Mouse (Mus musculus): Measurements from ENCODE around the gene Tmem163. TPM values are rescaled to one million over a fixed set of nuclear protein-coding genes. Genes with fewer than 3 reads are reported as not detected.

Tmem163 gene
- polyA plus RNA-seq, 1 experiment: not detected

DNA sequence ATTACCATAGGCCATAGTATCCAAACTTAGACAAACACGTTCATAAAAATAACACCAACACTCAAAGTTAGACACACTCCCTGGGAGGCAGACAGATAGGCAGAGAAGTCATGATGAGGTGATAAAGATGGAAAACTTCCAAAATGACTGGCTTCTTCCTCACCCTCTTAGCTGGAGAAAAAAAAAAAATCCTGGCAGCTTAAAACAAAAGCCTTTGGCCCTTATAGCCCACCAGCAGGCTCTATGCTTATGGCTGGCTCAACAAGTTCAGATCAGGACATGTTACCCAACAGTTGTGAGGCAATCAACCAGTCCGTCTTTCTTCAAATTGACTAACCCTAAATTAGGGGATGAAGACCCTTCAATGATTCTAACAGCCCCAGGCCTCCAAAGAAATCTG is 69.5 kb downstream of the Tmem163 start:
- no peak overlapping the region for H3K27ac ChIP-seq (ENCODE audit: insufficient read depth, low read length)
- TF ChIP-seq POLR2A (IDR thresholded peaks at IDR 0.05; ENCODE audit: low read depth, low read length): no peak
- no peak for TF ChIP-seq CTCF (IDR thresholded peaks at IDR 0.05; ENCODE audit: borderline replicate concordance, insufficient read depth, low read length)
- H3K4me1 ChIP-seq (ENCODE audit: control insufficient read depth, insufficient read depth, low read length): no peaks in the 10 kb centered on the region
- H3K4me3 ChIP-seq (ENCODE audit: insufficient read depth, low read length): no peak overlapping the region

DNA sequence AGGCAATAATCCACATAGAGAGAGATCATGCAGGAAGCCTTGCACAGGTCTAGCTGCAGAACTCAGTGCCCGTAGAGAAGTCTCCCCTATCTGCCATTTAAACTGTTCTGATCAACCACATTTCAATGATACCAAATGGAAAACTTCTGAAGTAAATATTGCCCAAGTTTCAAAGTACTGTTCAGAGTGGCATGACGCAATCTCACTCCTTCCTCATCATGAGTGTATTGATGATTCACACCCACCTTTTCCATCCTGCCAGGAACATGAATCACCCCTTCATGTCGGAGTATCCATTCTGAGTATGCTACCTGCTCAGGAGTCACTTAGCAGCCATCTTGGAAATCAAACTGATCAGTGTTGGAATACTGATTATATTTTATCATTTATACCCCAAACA is 71.0 kb downstream of the Tmem163 start:
- no peak overlapping the region for H3K4me3 ChIP-seq (ENCODE audit: insufficient read depth, low read length)
- H3K4me1 ChIP-seq (ENCODE audit: control insufficient read depth, insufficient read depth, low read length): no peaks in the 10 kb centered on the region
- TF ChIP-seq POLR2A (IDR thresholded peaks at IDR 0.05; ENCODE audit: low read depth, low read length) (no peak), CTCF (IDR thresholded peaks at IDR 0.05; ENCODE audit: borderline replicate concordance, insufficient read depth, low read length) (no peak)
- H3K27ac ChIP-seq (ENCODE audit: insufficient read depth, low read length): no peak overlapping the region

DNA sequence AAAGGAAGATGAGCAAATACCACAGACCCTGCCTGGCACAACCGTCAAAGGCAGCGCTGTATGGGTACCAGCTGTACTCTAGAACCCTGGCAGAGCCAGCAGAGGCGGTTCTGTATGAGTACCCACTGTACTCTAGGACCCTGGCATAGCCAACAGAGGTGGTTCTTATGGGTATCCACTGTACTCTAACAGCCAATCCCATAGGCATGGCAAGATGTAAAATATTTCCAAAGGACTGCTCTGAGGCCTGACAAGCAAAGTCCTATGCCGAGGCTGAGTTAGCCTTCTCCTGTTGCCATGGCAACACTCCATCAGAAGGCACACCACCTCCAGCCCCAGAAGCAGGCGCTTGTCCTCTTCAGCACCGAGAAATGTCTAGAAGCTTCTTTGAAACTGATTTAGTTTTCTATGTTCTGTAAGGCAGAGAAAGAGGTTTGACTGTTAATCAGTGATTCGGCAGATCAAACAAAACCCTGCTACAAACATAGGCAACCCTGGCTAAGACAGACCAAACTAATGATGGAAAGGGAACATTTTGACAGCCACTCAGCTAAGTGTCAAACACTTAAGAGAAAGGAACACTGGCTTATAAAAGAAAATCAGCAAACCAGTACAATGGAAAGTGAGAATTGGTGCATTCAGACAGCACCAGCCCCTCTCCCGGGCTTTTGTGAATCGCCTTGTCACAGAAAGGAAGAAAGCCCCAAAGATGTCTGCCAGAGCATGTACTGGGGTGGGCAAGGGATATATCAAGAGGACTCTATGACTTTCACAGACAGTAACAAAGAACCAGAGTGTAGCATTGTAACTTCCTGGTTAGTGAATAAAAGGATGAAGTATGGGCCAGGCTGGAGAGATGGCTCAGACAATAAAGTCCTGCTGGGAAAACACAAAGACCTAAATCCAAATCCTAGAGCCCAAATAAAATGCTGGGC is 75.4 kb downstream of the Tmem163 start:
- no peak for TF ChIP-seq POLR2A (IDR thresholded peaks at IDR 0.05; ENCODE audit: low read depth, low read length)
- TF ChIP-seq CTCF (IDR thresholded peaks at IDR 0.05; ENCODE audit: borderline replicate concordance, insufficient read depth, low read length): no peak
- Histone ChIP-seq H3K4me3 (ENCODE audit: insufficient read depth, low read length) (no peak overlapping the region), H3K27ac (ENCODE audit: insufficient read depth, low read length) (no peak overlapping the region)

DNA sequence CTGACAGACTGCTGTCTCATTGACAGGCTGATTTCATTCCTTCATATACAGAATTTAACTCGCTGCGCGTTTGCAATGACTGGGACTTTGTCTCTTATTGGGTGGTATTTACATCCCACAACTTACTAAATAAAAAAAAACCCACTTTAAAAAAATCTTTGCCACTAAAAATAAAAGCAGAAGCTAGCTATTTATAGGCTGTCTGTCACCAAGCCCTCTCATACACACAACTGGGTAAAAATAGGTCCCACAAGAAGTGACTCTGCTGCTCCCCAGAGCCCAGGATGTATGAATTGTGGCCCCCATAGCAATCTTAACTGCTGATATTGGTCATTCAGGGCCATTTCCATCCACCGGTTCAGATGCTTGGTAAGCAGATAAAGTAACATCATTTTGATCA is 83.2 kb downstream of the Tmem163 start:
- Histone ChIP-seq H3K27ac (ENCODE audit: insufficient read depth, low read length) (no peak overlapping the region), H3K4me1 (ENCODE audit: control insufficient read depth, insufficient read depth, low read length) (no peaks in the 10 kb centered on the region), H3K4me3 (ENCODE audit: insufficient read depth, low read length) (no peak overlapping the region)
- no peak for TF ChIP-seq CTCF (IDR thresholded peaks at IDR 0.05; ENCODE audit: borderline replicate concordance, insufficient read depth, low read length)
- no peak for TF ChIP-seq POLR2A (IDR thresholded peaks at IDR 0.05; ENCODE audit: low read depth, low read length)

More for the DNA sequence above, 75.4 kb downstream of the Tmem163 start:
- no peaks in the 10 kb centered on the region for H3K4me1 ChIP-seq (ENCODE audit: control insufficient read depth, insufficient read depth, low read length)

- no peak for TF ChIP-seq POLR2A (IDR thresholded peaks at IDR 0.05; ENCODE audit: low read depth, low read length)
- no peak overlapping the region for H3K4me3 ChIP-seq (ENCODE audit: insufficient read depth, low read length)
- no peak overlapping the region for H3K27ac ChIP-seq (ENCODE audit: insufficient read depth, low read length)
- H3K4me1 ChIP-seq (ENCODE audit: control insufficient read depth, insufficient read depth, low read length): no peaks in the 10 kb centered on the region
Observed at GRCm38 (mm10) chr1:127595735-127596134, 83.6 kb downstream of the Tmem163 start.

DNA sequence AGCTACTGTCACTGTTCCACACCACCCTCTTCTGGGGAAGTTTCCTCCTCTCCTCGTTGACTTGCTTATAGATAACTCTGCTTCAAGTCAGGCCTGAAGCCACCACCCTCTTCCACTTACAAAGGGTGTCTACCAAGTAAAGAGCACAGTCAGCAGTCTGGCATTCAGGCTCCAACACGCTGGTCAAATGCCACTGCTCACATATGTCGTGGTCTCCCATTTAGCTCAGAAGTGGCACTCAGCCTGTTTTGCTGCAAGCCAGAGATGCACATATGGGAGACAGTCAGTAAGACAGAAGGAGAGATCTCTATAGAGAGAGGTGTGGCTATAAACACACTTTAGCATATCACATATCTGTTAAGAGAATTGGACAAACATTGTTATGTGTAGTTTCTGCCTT is 89.8 kb downstream of the Tmem163 start:
- H3K4me3 ChIP-seq (ENCODE audit: insufficient read depth, low read length): no peak overlapping the region
- TF ChIP-seq POLR2A (IDR thresholded peaks at IDR 0.05; ENCODE audit: low read depth, low read length) (no peak), CTCF (IDR thresholded peaks at IDR 0.05; ENCODE audit: borderline replicate concordance, insufficient read depth, low read length) (no peak)
- no peak overlapping the region for H3K27ac ChIP-seq (ENCODE audit: insufficient read depth, low read length)
- no peaks in the 10 kb centered on the region for H3K4me1 ChIP-seq (ENCODE audit: control insufficient read depth, insufficient read depth, low read length)

- Histone ChIP-seq H3K27ac (ENCODE audit: insufficient read depth, low read length) (no peak overlapping the region), H3K4me3 (ENCODE audit: insufficient read depth, low read length) (no peak overlapping the region), H3K4me1 (ENCODE audit: control insufficient read depth, insufficient read depth, low read length) (no peaks in the 10 kb centered on the region)
- no peak for TF ChIP-seq CTCF (IDR thresholded peaks at IDR 0.05; ENCODE audit: borderline replicate concordance, insufficient read depth, low read length)
- no peak for TF ChIP-seq POLR2A (IDR thresholded peaks at IDR 0.05; ENCODE audit: low read depth, low read length)
Observed at GRCm38 (mm10) chr1:127587071-127587470, 92.3 kb downstream of the Tmem163 start.

DNA sequence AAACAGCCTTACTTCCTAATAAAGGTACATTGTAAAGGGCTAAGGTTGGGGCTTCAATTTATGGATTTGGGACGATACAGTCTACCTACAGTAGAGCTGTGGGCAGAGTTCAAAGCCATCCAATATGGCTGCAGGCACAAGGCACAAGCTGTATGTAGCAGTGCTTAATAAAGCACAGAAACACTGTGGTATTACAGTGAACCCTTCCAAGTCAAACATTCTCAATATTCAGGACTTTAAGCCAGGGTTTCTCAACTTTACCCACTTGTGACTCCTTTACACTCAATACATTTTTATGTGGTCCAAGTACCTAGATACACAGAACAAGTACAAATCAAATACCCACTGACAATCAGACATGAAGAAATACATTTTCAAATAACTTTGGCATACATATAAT is 93.2 kb downstream of the Tmem163 start:
- no peak for TF ChIP-seq CTCF (IDR thresholded peaks at IDR 0.05; ENCODE audit: borderline replicate concordance, insufficient read depth, low read length)
- no peak overlapping the region for H3K27ac ChIP-seq (ENCODE audit: insufficient read depth, low read length)
- no peaks in the 10 kb centered on the region for H3K4me1 ChIP-seq (ENCODE audit: control insufficient read depth, insufficient read depth, low read length)
- no peak overlapping the region for H3K4me3 ChIP-seq (ENCODE audit: insufficient read depth, low read length)

DNA sequence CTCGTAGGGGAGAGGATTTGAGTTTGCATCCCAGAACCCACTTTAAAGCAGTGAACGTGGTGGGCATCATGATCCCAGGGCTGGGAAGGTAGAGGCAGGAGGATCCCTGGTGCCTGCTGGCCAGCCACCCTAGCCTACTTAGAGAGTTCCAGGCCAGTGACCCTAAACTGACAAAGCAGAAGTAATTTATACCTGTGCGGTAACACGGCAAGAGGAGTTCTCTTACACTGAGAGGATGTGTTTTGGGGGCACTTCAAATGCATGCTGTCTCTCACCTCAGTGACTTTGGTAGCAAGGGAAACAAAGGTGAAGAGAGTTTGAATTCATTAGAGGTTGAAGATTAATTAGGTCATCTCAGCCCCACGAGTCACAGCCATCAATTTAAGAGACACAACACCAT is 101.4 kb downstream of the Tmem163 start:
- H3K27ac ChIP-seq (ENCODE audit: insufficient read depth, low read length): no peak overlapping the region
- no peak for TF ChIP-seq CTCF (IDR thresholded peaks at IDR 0.05; ENCODE audit: borderline replicate concordance, insufficient read depth, low read length)
- TF ChIP-seq POLR2A (IDR thresholded peaks at IDR 0.05; ENCODE audit: low read depth, low read length): no peak
- H3K4me1 ChIP-seq (ENCODE audit: control insufficient read depth, insufficient read depth, low read length): no peaks in the 10 kb centered on the region
- no peak overlapping the region for H3K4me3 ChIP-seq (ENCODE audit: insufficient read depth, low read length)

DNA sequence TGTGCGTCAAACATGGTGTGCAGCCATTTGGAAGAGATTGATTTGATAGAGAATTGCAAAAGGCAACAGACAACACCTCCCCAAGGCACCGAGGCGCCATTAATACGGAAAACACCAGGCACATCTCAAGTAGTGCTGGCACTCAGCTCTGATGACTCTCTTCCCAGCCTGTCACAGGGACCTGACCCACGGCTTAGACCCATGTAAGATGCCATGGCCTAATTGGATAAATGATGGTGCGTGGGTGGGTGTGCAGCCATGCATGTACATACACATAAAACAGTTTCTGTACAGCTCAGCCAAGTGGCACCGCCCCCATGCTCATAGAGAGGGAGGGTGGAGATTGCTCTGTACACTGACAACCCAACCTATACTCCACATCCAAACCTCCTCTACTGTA is 102.3 kb downstream of the Tmem163 start:
- TF ChIP-seq CTCF (IDR thresholded peaks at IDR 0.05; ENCODE audit: borderline replicate concordance, insufficient read depth, low read length) (no peak), POLR2A (IDR thresholded peaks at IDR 0.05; ENCODE audit: low read depth, low read length) (no peak)
- Histone ChIP-seq H3K4me3 (ENCODE audit: insufficient read depth, low read length) (no peak overlapping the region), H3K4me1 (ENCODE audit: control insufficient read depth, insufficient read depth, low read length) (no peaks in the 10 kb centered on the region), H3K27ac (ENCODE audit: insufficient read depth, low read length) (no peak overlapping the region)

Measured in embryonic fibroblast, embryonic 13.5 days (primary cell).